Comparison of ENCODE assay signal across 9 mouse cellular contexts in genomic region chr14:24606444-24607173, GRCm38 (mm10).
DNase-seq lines count a peak whose midpoint lies in the region; ATAC-seq lines count a peak whose summit lies in the region.
"Had no signal": no experiment of that assay in that cellular context is flagged by ENCODE, and none has a peak within 500 bp of the region (broad histone marks: within the 10 kb centered on the region; RNA-seq: fewer than 3 reads in every experiment).

No protein-coding gene starts in this region.

- no peaks in the 10 kb centered on the region for H3K36me3 ChIP-seq in embryonic facial prominence, embryonic 15.5 days
- H3K36me3 ChIP-seq in hindbrain, embryonic 10.5 days: no peaks in the 10 kb centered on the region
- no peaks in the 10 kb centered on the region for H3K36me3 ChIP-seq in midbrain, embryonic 15.5 days (replicated peaks)
- H3K36me3 ChIP-seq: liver, embryonic 12.5 days had no signal

- H3K27me3 ChIP-seq in embryonic facial prominence, embryonic 15.5 days: no peaks in the 10 kb centered on the region
- peaks cover 4% of the 10 kb centered on the region; the same call in 1 of the 2 replicates for H3K27me3 ChIP-seq in hindbrain, embryonic 10.5 days (ENCODE audit: insufficient read depth, poor library complexity, severe bottlenecking)
- H3K27me3 ChIP-seq in midbrain, embryonic 15.5 days (replicated peaks): no peaks in the 10 kb centered on the region
- H3K27me3 ChIP-seq: liver, embryonic 12.5 days had no signal

- H3K9me3 ChIP-seq in embryonic facial prominence, embryonic 15.5 days (replicated peaks): no peaks in the 10 kb centered on the region
- peaks cover 5% of the 10 kb centered on the region; the same call in 1 of the 2 replicates for H3K9me3 ChIP-seq in hindbrain, embryonic 10.5 days
- H3K9me3 ChIP-seq in midbrain, embryonic 15.5 days: no peaks in the 10 kb centered on the region

- intact Hi-C loops in gastrocnemius, postnatal 14 days (cut with DNase I; ENCODE audit: low total_unique reads): no loop called here

- no peak overlapping the region for H3K27ac ChIP-seq in embryonic facial prominence, embryonic 15.5 days (replicated peaks)
- peak overlapping the region; percentile 68 for H3K27ac ChIP-seq in hindbrain, embryonic 10.5 days
- H3K27ac ChIP-seq in midbrain, embryonic 15.5 days: peak overlapping the region; percentile 7; the same call in 1 of the 2 replicates
- H3K27ac ChIP-seq: liver, embryonic 12.5 days had no signal

- WGBS in embryonic facial prominence, embryonic 15.5 days: 27% methylated on average over 14 of the region's 14 CpGs
- WGBS in hindbrain, embryonic 10.5 days: 26% methylated on average over 14 of the region's 14 CpGs
- 8% methylated on average over 14 of the region's 14 CpGs for WGBS in midbrain, embryonic 15.5 days

- DNase-seq in gastrocnemius, postnatal 25 days: peak; percentile 13
- no peak for DNase-seq in gastrocnemius, postnatal 14 days
- DNase-seq in hindbrain, embryonic 10.5 days (ENCODE audit: low spot score): peak; percentile 42
- DNase-seq in lung, postnatal 25 days (ENCODE audit: low spot score): no peak
- DNase-seq in T-cell, adult 2 months (ENCODE audit: low spot score): no peak

- H3K4me1 ChIP-seq in embryonic facial prominence, embryonic 15.5 days: 0 out of 2 replicates have a peak, but pooled peaks cover 8% of the 10 kb centered on the region
- peaks cover 34% of the 10 kb centered on the region for H3K4me1 ChIP-seq in hindbrain, embryonic 10.5 days (replicated peaks)
- H3K4me1 ChIP-seq in midbrain, embryonic 15.5 days: peaks cover 17% of the 10 kb centered on the region
- H3K4me1 ChIP-seq: liver, embryonic 12.5 days had no signal

- H3K4me2 ChIP-seq in embryonic facial prominence, embryonic 15.5 days (replicated peaks): no peak overlapping the region
- no peak overlapping the region for H3K4me2 ChIP-seq in midbrain, embryonic 15.5 days
- H3K4me2 ChIP-seq: liver, embryonic 12.5 days had no signal

- no peak overlapping the region for H3K9ac ChIP-seq in embryonic facial prominence, embryonic 15.5 days
- H3K9ac ChIP-seq in midbrain, embryonic 15.5 days: no peak overlapping the region
- H3K9ac ChIP-seq: liver, embryonic 12.5 days had no signal

- peak; percentile 30; the same call in 1 of the 2 replicates for ATAC-seq in embryonic facial prominence, embryonic 15.5 days (ENCODE audit: insufficient number of reproducible peaks, low FRiP score, low TSS enrichment, low read depth)
- ATAC-seq in midbrain, embryonic 15.5 days (replicated peaks): peak; percentile 56; the same call in 1 of the 2 replicates
- ATAC-seq in megakaryocyte, adult 5-6 weeks (ENCODE audit: poor library complexity, severe bottlenecking): no peak
- ATAC-seq: liver, embryonic 12.5 days had no signal

- H3K4me3 ChIP-seq in embryonic facial prominence, embryonic 15.5 days (replicated peaks): no peak overlapping the region
- H3K4me3 ChIP-seq in hindbrain, embryonic 10.5 days: no peak overlapping the region
- no peak overlapping the region for H3K4me3 ChIP-seq in midbrain, embryonic 15.5 days
- H3K4me3 ChIP-seq: liver, embryonic 12.5 days had no signal

Comparison
In these comparisons a context has a peak if more than half of its experiments do, and no peak if none do; other contexts are left out.
1. DNase-seq: peak in gastrocnemius, postnatal 25 days (single experiment) and hindbrain, embryonic 10.5 days (single experiment); none in gastrocnemius, postnatal 14 days (single experiment), lung, postnatal 25 days (single experiment) and T-cell, adult 2 months (single experiment).